Mouse (Mus musculus) bone marrow macrophage, adult 2 months (primary cell): ENCODE measurements around the gene Actbl2.

Source experiments
- CTCF ChIP-seq: IDR thresholded peaks from 2 replicates; pipeline ENCODE4 v1.5.1; 2012; ENCODE audit warnings: low read depth, mild to moderate bottlenecking, low read length, moderate library complexity
- POLR2A ChIP-seq: IDR thresholded peaks from 2 replicates; pipeline ENCODE4 v1.6.1; 2012; ENCODE audit warnings: mild to moderate bottlenecking, low read depth, low read length, borderline replicate concordance

- TF ChIP-seq CTCF, result no peak
- TF ChIP-seq POLR2A, result no peak
These were observed 17.5 kb upstream of the Actbl2 start for GRCm38 (mm10) chr13:111237296-111237695.
